In genomic region chr14:122534017-122534924, GRCm38 (mm10) we compare ENCODE assay signal across 8 mouse cellular contexts. TPM values are rescaled to one million over a fixed set of nuclear protein-coding genes. Genes with fewer than 3 reads are reported as not detected.
DNase-seq lines count a peak whose midpoint lies in the region; ATAC-seq lines count a peak whose summit lies in the region.

Gene Pcca, plus strand, starts transcription at chr14:122534324.

- no peaks in the 10 kb centered on the region for H3K9me3 ChIP-seq in megakaryocyte, embryonic 14.5 days

- H3K4me3 ChIP-seq in megakaryocyte, embryonic 14.5 days (replicated peaks) = peak within 1 kb of the TSS; percentile 98

- peak; percentile 99 for ATAC-seq in common myeloid progenitor, adult 5-6 weeks (replicated peaks; ENCODE audit: low read depth, poor library complexity, severe bottlenecking)

- no peaks in the 10 kb centered on the region for H3K36me3 ChIP-seq in megakaryocyte, embryonic 14.5 days (replicated peaks; ENCODE audit: low read length)

- H3K4me1 ChIP-seq in megakaryocyte, embryonic 14.5 days = peaks cover 29% of the 10 kb centered on the region

- peak; percentile 98 for DNase-seq in ZHBTc4 (ENCODE audit: low read depth, low spot score)
- peak; percentile 98 for DNase-seq in gastrocnemius, adult 8-10 months (ENCODE audit: low spot score in 2 of 2)
- peak; percentile 91 for DNase-seq in hindlimb bud, embryonic 11.5 days (ENCODE audit: extremely low spot score, low read depth, low spot score)
- peak; percentile 86 to 97 for DNase-seq in left cerebral cortex, adult 8-10 months (ENCODE audit: low spot score in 2 of 2)
- DNase-seq in right cerebral cortex, postnatal 10 days (ENCODE audit: low spot score in 2 of 2) = peak; percentile 97 to 98
- peak; percentile 94 for DNase-seq in urinary bladder, postnatal 25 days (ENCODE audit: low spot score)

- H3K27me3 ChIP-seq in megakaryocyte, embryonic 14.5 days (replicated peaks) = no peaks in the 10 kb centered on the region

RNA-seq across cellular contexts. Expression of gene Pcca, which starts in this region (rescaled TPM):
- total RNA-seq in common myeloid progenitor, adult 5-6 weeks (2017) = 52.9 and 118 TPM in 2 replicates
- total RNA-seq in gastrocnemius, adult 8-10 months (2022) = 10 to 100 TPM; 39.4 to 45.6 (median 43.6) TPM
- 10 to 100 TPM; 35.3 to 45.7 (median 40.5) TPM for total RNA-seq in left cerebral cortex, adult 8-10 months (2022)
- polyA plus RNA-seq in megakaryocyte, embryonic 14.5 days (2012; ENCODE audit: insufficient read depth, low replicate concordance) = 2.5 and 31.6 TPM in 2 replicates

Comparison
In these comparisons a context has a peak if more than half of its experiments do, and no peak if none do; other contexts are left out.
1. Peak in every context shown above with its lines: DNase-seq, ATAC-seq and H3K4me3 ChIP-seq.